Mouse (Mus musculus) embryonic facial prominence, embryonic 11.5 days (tissue): ENCODE results near the gene Mettl27. TPM values are rescaled to one million over a fixed set of nuclear protein-coding genes. Genes with fewer than 3 reads are reported as not detected.
A peak's percentile ranks its signal among the peaks of the same experiment; 100 is the strongest.
"Not testable (repeated sequence)": the region's sequence is repeated elsewhere in the genome, so short reads cannot be mapped to it uniquely, and the experiment has no call there.

Experiments used
- ATAC-seq: fragments of 200-750 bp; cut with Nextera tagmentation; replicated peaks from 2 replicates; pipeline ENCODE4 v1.8.0; 2017; ENCODE audit warnings: low read depth; ENCODE audit not compliant: insufficient number of reproducible peaks, low FRiP score, low TSS enrichment
- DNase-seq: peaks from one replicate; pipeline ENCODE4 v3.0.0-alpha.2; 2015; ENCODE audit warnings: low spot score
- H3K27ac ChIP-seq: fragments of 300-500 bp; sonication (generic); replicated peaks from 2 replicates; pipeline ENCODE4 v1.5.1; 2014; ENCODE audit warnings: mild to moderate bottlenecking, low read depth, low read length, control low read depth
- H3K27me3 ChIP-seq: fragments of 300-500 bp; sonication (generic); 2 replicates; pipeline ENCODE4 v1.6.1; 2014; ENCODE audit warnings: mild to moderate bottlenecking, low read length, moderate library complexity, mixed read lengths; ENCODE audit not compliant: control insufficient read depth, insufficient read depth
- H3K36me3 ChIP-seq: fragments of 300-500 bp; sonication (generic); replicated peaks from 2 replicates; pipeline ENCODE4 v1.6.1; 2014; ENCODE audit warnings: low read depth, mild to moderate bottlenecking, low read length, moderate library complexity, mixed read lengths; ENCODE audit not compliant: control insufficient read depth, insufficient read depth
- H3K4me1 ChIP-seq: fragments of 300-500 bp; sonication (generic); 2 replicates; pipeline ENCODE4 v1.6.1; 2014; ENCODE audit warnings: low read length, mixed read lengths; ENCODE audit not compliant: control insufficient read depth, insufficient read depth
- H3K4me2 ChIP-seq: fragments of 300-500 bp; sonication (generic); 2 replicates; pipeline ENCODE4 v1.6.1; 2014; ENCODE audit warnings: low read depth, mild to moderate bottlenecking, control low read depth, low read length, moderate library complexity
- H3K4me3 ChIP-seq: fragments of 300-500 bp; sonication (generic); 2 replicates; pipeline ENCODE4 v1.5.1; 2014; ENCODE audit warnings: low read depth, low read length, control low read depth
- H3K9ac ChIP-seq: fragments of 300-500 bp; sonication (generic); replicated peaks from 2 replicates; pipeline ENCODE4 v1.6.1; 2014; ENCODE audit warnings: mild to moderate bottlenecking, control low read depth, low read length
- H3K9me3 ChIP-seq: fragments of 300-500 bp; sonication (generic); replicated peaks from 2 replicates; pipeline ENCODE4 v1.6.1; 2016; ENCODE audit warnings: mild to moderate bottlenecking, low read length, inconsistent platforms, mixed read lengths; ENCODE audit not compliant: control insufficient read depth
- WGBS: fragments of 180-500 bp; shearing (Covaris S2); extraction: QIAGEN DNeasy Blood & Tissue Kit; methylation state at CpG from one replicate; pipeline ENCODE4 v1.1.7; 2014; 5-methylcytosine and 5-hydroxymethylcytosine counted together
- polyA plus RNA-seq: library from polyadenylated mRNA; unstranded; fragments of >200 nt; fragmentation: Nextera tagmentation; extraction: Ambion mirVana; gene quantifications from 2 replicates; pipeline ENCODE4 v1.2.1, GENCODE M21; 2014

Gene Mettl27
- polyA plus RNA-seq, 1 experiment from 2014 or later = 9.7 TPM

- H3K36me3 ChIP-seq = no peaks in the 10 kb centered on the region
- no peak overlapping the region for H3K27ac ChIP-seq
- H3K4me1 ChIP-seq = no peaks in the 10 kb centered on the region
- DNase-seq (no peak), ATAC-seq (no peak)
- 83% methylated on average over 3 of the region's 3 CpGs for WGBS
- no peak overlapping the region for H3K4me3 ChIP-seq
- no peak overlapping the region for H3K4me2 ChIP-seq
- H3K9ac ChIP-seq = no peak overlapping the region
- no peaks in the 10 kb centered on the region for H3K9me3 ChIP-seq
- H3K27me3 ChIP-seq = no peaks in the 10 kb centered on the region
Measured at GRCm38 (mm10) chr5:134939069-134939468, 6.9 kb downstream of the Mettl27 start.

GRCm38 (mm10) chr5:134939554-134939953, 7.4 kb downstream of the Mettl27 start:
- H3K4me2 ChIP-seq, ATAC-seq, H3K4me3 ChIP-seq, H3K27me3 ChIP-seq, H3K27ac ChIP-seq, H3K9ac ChIP-seq, H3K9me3 ChIP-seq, H3K4me1 ChIP-seq, DNase-seq, H3K36me3 ChIP-seq: not testable (repeated sequence)
- 67% methylated on average over 1 of the region's 7 CpGs for WGBS

- no peaks in the 10 kb centered on the region for H3K4me1 ChIP-seq
- H3K9ac ChIP-seq = no peak overlapping the region
- no peaks in the 10 kb centered on the region for H3K9me3 ChIP-seq
- no peaks in the 10 kb centered on the region for H3K36me3 ChIP-seq
- H3K27ac ChIP-seq = no peak overlapping the region
- H3K4me3 ChIP-seq = no peak overlapping the region
- H3K4me2 ChIP-seq = no peak overlapping the region
- peak; percentile 42 for DNase-seq
- H3K27me3 ChIP-seq = peaks cover 19% of the 10 kb centered on the region
- ATAC-seq = no peak
- 79% methylated on average over 14 of the region's 14 CpGs for WGBS
Measured at GRCm38 (mm10) chr5:134941472-134942209, 9.5 kb downstream of the Mettl27 start.

GRCm38 (mm10) chr5:134942740-134943139, 10.6 kb downstream of the Mettl27 start:
- WGBS = 85% methylated on average over 2 of the region's 2 CpGs
- peaks cover 30% of the 10 kb centered on the region for H3K27me3 ChIP-seq
- ATAC-seq = no peak

GRCm38 (mm10) chr5:134944179-134944578, 12.0 kb downstream of the Mettl27 start:
- Histone ChIP-seq H3K36me3 (no peaks in the 10 kb centered on the region), H3K9me3 (no peaks in the 10 kb centered on the region), H3K4me1 (peaks cover 2% of the 10 kb centered on the region; the same call in 1 of the 2 replicates), H3K27me3 (peaks cover 30% of the 10 kb centered on the region), H3K27ac (no peak overlapping the region), H3K9ac (no peak overlapping the region), H3K4me2 (no peak overlapping the region), H3K4me3 (no peak overlapping the region)
- WGBS = 70% methylated on average over 5 of the region's 5 CpGs
- DNase-seq = no peak
- ATAC-seq = no peak

More at GRCm38 (mm10) chr5:134942740-134943139, 10.6 kb downstream of the Mettl27 start:
- Histone ChIP-seq H3K27ac (no peak overlapping the region), H3K9ac (no peak overlapping the region), H3K9me3 (no peaks in the 10 kb centered on the region), H3K4me1 (peaks cover 2% of the 10 kb centered on the region; the same call in 1 of the 2 replicates), H3K36me3 (no peaks in the 10 kb centered on the region), H3K4me3 (no peak overlapping the region), H3K4me2 (no peak overlapping the region)
- DNase-seq = no peak

- Histone ChIP-seq H3K27me3 (peaks cover 30% of the 10 kb centered on the region), H3K9ac (no peak overlapping the region; the same call in 1 of the 2 replicates)
Measured at GRCm38 (mm10) chr5:134945266-134945959, 13.2 kb downstream of the Mettl27 start.

GRCm38 (mm10) chr5:134946063-134946856, 14.1 kb downstream of the Mettl27 start:
- 12% methylated on average over 43 of the region's 43 CpGs for WGBS
- H3K27ac ChIP-seq = peak overlapping the region; percentile 59
- ATAC-seq (no peak), DNase-seq (no peak)
- no peaks in the 10 kb centered on the region for H3K9me3 ChIP-seq
- H3K27me3 ChIP-seq = peaks cover 30% of the 10 kb centered on the region
- peak overlapping the region; percentile 22 for H3K4me3 ChIP-seq
- H3K4me2 ChIP-seq = peak overlapping the region; percentile 15; the same call in 1 of the 2 replicates
- H3K36me3 ChIP-seq = no peaks in the 10 kb centered on the region
- peak overlapping the region; percentile 37 for H3K9ac ChIP-seq
- peaks cover 2% of the 10 kb centered on the region; the same call in 1 of the 2 replicates for H3K4me1 ChIP-seq

More at GRCm38 (mm10) chr5:134945266-134945959, 13.2 kb downstream of the Mettl27 start:
- Histone ChIP-seq H3K4me2 (no peak overlapping the region; the same call in 1 of the 2 replicates), H3K27ac (no peak overlapping the region), H3K36me3 (no peaks in the 10 kb centered on the region), H3K4me1 (peaks cover 2% of the 10 kb centered on the region; the same call in 1 of the 2 replicates), H3K9me3 (no peaks in the 10 kb centered on the region), H3K4me3 (peak overlapping the region; percentile 22)
- DNase-seq (no peak), ATAC-seq (no peak)
- WGBS = 38% methylated on average over 16 of the region's 19 CpGs
